In the genomic region with DNA sequence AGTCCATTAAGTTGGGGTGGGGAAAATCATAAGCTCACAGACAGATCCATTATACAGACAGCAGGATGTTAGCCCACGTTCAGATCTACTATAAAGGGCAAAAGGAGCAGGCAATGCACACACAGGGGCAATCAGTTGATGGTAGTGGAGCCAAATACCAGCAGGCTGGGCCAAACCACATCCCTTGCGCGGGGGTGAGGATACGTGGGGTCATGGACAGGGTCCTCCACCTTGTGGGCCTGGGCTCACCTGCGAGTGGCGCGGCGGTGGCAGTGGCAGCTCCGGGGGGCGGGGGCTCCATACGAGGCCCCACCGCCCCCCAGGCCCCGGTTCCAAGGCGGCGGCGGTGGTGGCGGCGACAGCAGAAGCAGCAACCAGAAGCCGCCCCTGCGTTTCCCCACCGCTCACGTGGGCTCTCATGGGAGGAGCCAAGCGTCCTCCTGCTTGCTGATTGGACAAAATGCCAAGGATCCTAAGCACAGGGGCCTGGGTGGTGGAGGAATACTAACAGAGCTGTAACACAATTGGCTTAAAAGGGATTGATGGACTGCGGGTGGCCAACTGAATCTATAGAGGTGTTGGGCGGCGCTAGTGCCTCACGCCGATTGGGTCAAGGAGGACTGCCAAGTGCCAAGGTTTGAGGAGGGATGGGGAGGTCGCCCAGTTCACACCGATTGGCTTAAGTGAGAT, we compare ENCODE assay signal across 8 mouse cellular contexts. TPM values are rescaled to one million over a fixed set of nuclear protein-coding genes. Genes with fewer than 3 reads are reported as not detected.
A peak's percentile ranks its signal among the peaks of the same experiment; 100 is the strongest.
DNase-seq lines count a peak whose midpoint lies in the region; ATAC-seq and TF ChIP-seq lines count a peak whose summit lies in the region.

A gene (minus strand): TSS at position 418 of the 690 bp plus-strand sequence.

- TF ChIP-seq CTCF in ES-Bruce4 (IDR thresholded peaks at IDR 0.05; ENCODE audit: low read depth, low read length) = no peak

- H3K4me3 ChIP-seq in ES-Bruce4 (ENCODE audit: low read depth, low read length) = peak within 1 kb of the TSS; percentile 79
- H3K4me3 ChIP-seq in forebrain, embryonic 14.5 days (ENCODE audit: low read depth, low read length) = peak within 1 kb of the TSS; percentile 49
- peak within 1 kb of the TSS; percentile 60 for H3K4me3 ChIP-seq in neural tube, embryonic 15.5 days (replicated peaks)

- ATAC-seq in cerebellum, adult (ENCODE audit: insufficient number of reproducible peaks, low FRiP score, low TSS enrichment) = peak; percentile 96
- ATAC-seq in forebrain, embryonic 14.5 days = peak; percentile 98
- peak; percentile 97 for ATAC-seq in neural tube, embryonic 15.5 days (ENCODE audit: low FRiP score)

- peak within 1 kb of the TSS; percentile 13; the same call in 1 of the 2 replicates for H3K27ac ChIP-seq in ES-Bruce4 (ENCODE audit: insufficient read depth, low read length)
- H3K27ac ChIP-seq in forebrain, embryonic 14.5 days (ENCODE audit: low read depth, low read length) = peak within 1 kb of the TSS; percentile 66; the same call in 1 of the 2 replicates
- H3K27ac ChIP-seq in neural tube, embryonic 15.5 days (replicated peaks) = peak within 1 kb of the TSS; percentile 85

- H3K4me2 ChIP-seq in forebrain, embryonic 14.5 days (ENCODE audit: low read length) = peak within 1 kb of the TSS; percentile 52
- peak within 1 kb of the TSS; percentile 55 for H3K4me2 ChIP-seq in neural tube, embryonic 15.5 days

- H3K9ac ChIP-seq in ES-Bruce4 (ENCODE audit: low read depth, poor library complexity, severe bottlenecking) = peak within 1 kb of the TSS; percentile 85
- peak within 1 kb of the TSS; percentile 68 for H3K9ac ChIP-seq in forebrain, embryonic 14.5 days (ENCODE audit: low read length)
- peak within 1 kb of the TSS; percentile 67 for H3K9ac ChIP-seq in neural tube, embryonic 15.5 days (replicated peaks)

- peak; percentile 96 for DNase-seq in forebrain, embryonic 14.5 days (ENCODE audit: low spot score)
- DNase-seq in heart, postnatal 14 days = peak; percentile 76 to 81
- peak; percentile 84 for DNase-seq in layer of hippocampus, adult 11-12 months (ENCODE audit: low spot score)
- peak; percentile 87 to 89 for DNase-seq in lung, adult 18-20 months
- DNase-seq in testis, postnatal 14 days (ENCODE audit: low spot score) = peak; percentile 85

- no peaks in the 10 kb centered on the region for H3K9me3 ChIP-seq in ES-Bruce4 (replicated peaks; ENCODE audit: control insufficient read depth, insufficient read depth, low read length, poor library complexity, severe bottlenecking)
- H3K9me3 ChIP-seq in forebrain, embryonic 14.5 days (replicated peaks; ENCODE audit: control insufficient read depth, low read length) = no peaks in the 10 kb centered on the region
- no peaks in the 10 kb centered on the region for H3K9me3 ChIP-seq in neural tube, embryonic 15.5 days (replicated peaks)

- 33% methylated on average over 30 of the region's 30 CpGs for whole genome bisulfite sequencing in forebrain, embryonic 14.5 days
- WGBS in neural tube, embryonic 15.5 days = 12% methylated on average over 23 of the region's 30 CpGs

- intact Hi-C loops in heart, postnatal 14 days (cut with DNase I) = loop anchor here (5.0 kb wide), 1 partner anchor 288 kb away; no protein-coding TSS in a partner anchor

- no peaks in the 10 kb centered on the region for H3K36me3 ChIP-seq in ES-Bruce4 (ENCODE audit: control insufficient read depth, insufficient read depth, low read length, poor library complexity, severe bottlenecking)
- no peaks in the 10 kb centered on the region for H3K36me3 ChIP-seq in forebrain, embryonic 14.5 days (ENCODE audit: control insufficient read depth, insufficient read depth, low read length)
- no peaks in the 10 kb centered on the region for H3K36me3 ChIP-seq in neural tube, embryonic 15.5 days

- TF ChIP-seq EP300 in ES-Bruce4 (IDR thresholded peaks at IDR 0.05; ENCODE audit: insufficient read depth, low read depth, low read length) = no peak

- no peaks in the 10 kb centered on the region for H3K27me3 ChIP-seq in ES-Bruce4 (ENCODE audit: control insufficient read depth, insufficient read depth, low read length, poor library complexity, severe bottlenecking)
- no peaks in the 10 kb centered on the region for H3K27me3 ChIP-seq in forebrain, embryonic 14.5 days (replicated peaks; ENCODE audit: control insufficient read depth, insufficient read depth, low read length)
- no peaks in the 10 kb centered on the region for H3K27me3 ChIP-seq in neural tube, embryonic 15.5 days (replicated peaks)

- TF ChIP-seq POLR2A in ES-Bruce4 (IDR thresholded peaks at IDR 0.05; ENCODE audit: insufficient read depth, low read length) = no peak

- no peaks in the 10 kb centered on the region for H3K4me1 ChIP-seq in ES-Bruce4 (ENCODE audit: control insufficient read depth, insufficient read depth, low read length)
- H3K4me1 ChIP-seq in forebrain, embryonic 14.5 days (ENCODE audit: control insufficient read depth, insufficient read depth, low read length) = no peaks in the 10 kb centered on the region
- H3K4me1 ChIP-seq in neural tube, embryonic 15.5 days = peaks cover 18% of the 10 kb centered on the region; the same call in 1 of the 2 replicates

RNA-seq across cellular contexts. Expression of the gene that starts here (rescaled TPM):
- 20.2 and 20.5 TPM in 2 replicates for polyA plus RNA-seq in ES-Bruce4 (2011; ENCODE audit: insufficient read depth, insufficient read length, low read depth, missing spikeins)
- 11.0 and 12.4 TPM in 2 replicates for polyA plus RNA-seq in forebrain, embryonic 14.5 days (2014; fragmentation: Nextera tagmentation; extraction: Ambion mirVana)
- 10 to 100 TPM in 1 of 2 experiments, 1 to 10 TPM in 1; 9.1 to 10.1 TPM for total RNA-seq in heart, postnatal 14 days (2021)
- polyA plus RNA-seq in neural tube, embryonic 15.5 days (2015; fragmentation: Nextera tagmentation; extraction: Ambion mirVana) = 16.5 and 16.6 TPM in 2 replicates

Comparison
In these comparisons a context has a peak if more than half of its experiments do, and no peak if none do; other contexts are left out.
1. Peak in every context shown above with its lines: DNase-seq, ATAC-seq, H3K4me3 ChIP-seq and H3K27ac ChIP-seq.
2. H3K27ac ChIP-seq: peak in every context shown above with its lines; median percentile 85 in neural tube, embryonic 15.5 days; 66 in forebrain, embryonic 14.5 days; 13 in ES-Bruce4.